ENCODE assay signal across 8 mouse cellular contexts in the genomic region with DNA sequence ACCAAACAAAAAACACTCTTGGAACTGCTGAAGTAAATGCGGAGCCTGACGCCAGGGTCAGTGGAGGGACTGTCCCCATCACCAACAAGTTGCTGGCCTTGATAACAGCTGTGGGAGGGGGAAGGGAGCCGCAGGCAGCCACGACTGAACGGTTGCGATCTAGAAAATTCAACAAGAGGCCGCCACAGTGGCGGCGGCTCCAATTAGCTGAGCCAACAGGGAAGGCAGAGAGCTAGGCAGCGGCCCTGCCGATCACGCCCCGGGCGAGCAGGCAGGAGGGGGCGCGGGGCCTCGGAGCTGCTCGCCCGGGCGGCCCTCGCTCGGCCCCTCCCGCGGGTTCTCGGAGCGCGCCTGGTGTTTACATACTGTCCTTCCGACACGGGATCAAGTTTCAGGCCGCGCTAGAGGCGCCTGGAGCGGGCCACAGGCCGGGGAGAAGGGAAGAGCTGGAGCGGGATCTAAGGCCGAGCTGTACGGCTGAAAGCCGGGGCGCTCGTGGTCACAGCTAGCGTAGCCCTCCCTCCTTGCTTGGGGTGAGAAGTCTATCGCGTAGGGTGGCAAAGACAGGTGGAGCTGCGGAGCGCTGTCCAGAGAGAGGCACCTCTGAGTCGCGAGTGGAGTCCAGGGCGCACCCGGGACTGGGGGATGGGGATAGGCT. TPM values are rescaled to one million over a fixed set of nuclear protein-coding genes. Genes with fewer than 3 reads are reported as not detected.
DNase-seq lines count a peak whose midpoint lies in the region; ATAC-seq and TF ChIP-seq lines count a peak whose summit lies in the region.

No protein-coding gene starts in this region.

- peak overlapping the region; percentile 39; the same call in 1 of the 2 replicates for H3K9ac ChIP-seq in midbrain, embryonic 12.5 days (replicated peaks)

- peak overlapping the region; percentile 59 for H3K4me2 ChIP-seq in midbrain, embryonic 12.5 days (replicated peaks)

- H3K4me3 ChIP-seq in heart, embryonic 10.5 days, result peak overlapping the region; percentile 58
- peak overlapping the region; percentile 23 for H3K4me3 ChIP-seq in midbrain, embryonic 12.5 days

- H3K27me3 ChIP-seq in heart, embryonic 10.5 days (ENCODE audit: insufficient read depth, poor library complexity, severe bottlenecking), result peaks cover 98% of the 10 kb centered on the region
- peaks cover 98% of the 10 kb centered on the region for H3K27me3 ChIP-seq in midbrain, embryonic 12.5 days

- DNase-seq in kidney, adult 18-20 months, result peak; percentile 58
- DNase-seq in kidney, adult 11 months, result no peak
- DNase-seq in brain, embryonic 14.5 days (ENCODE audit: low read depth), result peak; percentile 80
- DNase-seq in heart, embryonic 10.5 days (ENCODE audit: low spot score), result peak; percentile 85
- peak; percentile 35 to 69 for DNase-seq in kidney, postnatal 25 days
- DNase-seq in thymus, postnatal 25 days, result peak; percentile 56
- DNase-seq in cerebellum, adult 11-12 months, result no peak

- H3K36me3 ChIP-seq in heart, embryonic 10.5 days, result no peaks in the 10 kb centered on the region
- H3K36me3 ChIP-seq in midbrain, embryonic 12.5 days, result no peaks in the 10 kb centered on the region

- peaks cover 66% of the 10 kb centered on the region for H3K4me1 ChIP-seq in heart, embryonic 10.5 days
- H3K4me1 ChIP-seq in midbrain, embryonic 12.5 days, result peaks cover 45% of the 10 kb centered on the region

- ATAC-seq in midbrain, embryonic 12.5 days (ENCODE audit: low FRiP score, low read depth), result peak; percentile 32

- no peak for TF ChIP-seq POLR2A in brain, embryonic 14.5 days (IDR thresholded peaks at IDR 0.05; ENCODE audit: borderline replicate concordance, extremely low read depth, insufficient read depth, insufficient read length, poor library complexity, severe bottlenecking)

- no peaks in the 10 kb centered on the region for H3K9me3 ChIP-seq in heart, embryonic 10.5 days
- H3K9me3 ChIP-seq in midbrain, embryonic 12.5 days, result no peaks in the 10 kb centered on the region

- peak overlapping the region; percentile 89 for H3K27ac ChIP-seq in heart, embryonic 10.5 days
- peak overlapping the region; percentile 68 for H3K27ac ChIP-seq in midbrain, embryonic 12.5 days (replicated peaks)

- no peak for TF ChIP-seq CTCF in brain, embryonic 14.5 days (IDR thresholded peaks at IDR 0.05; ENCODE audit: borderline replicate concordance, extremely low read depth, insufficient read depth, insufficient read length)

- 1% methylated on average over 47 of the region's 49 CpGs for WGBS in heart, embryonic 10.5 days
- WGBS in midbrain, embryonic 12.5 days, result 6% methylated on average over 48 of the region's 49 CpGs

RNA-seq across cellular contexts. Expression of a gene that starts 26.8 kb away (rescaled TPM):
- polyA plus RNA-seq in brain, embryonic 14.5 days (2012; rRNA removed), result 18.3 and 29.3 TPM in 2 replicates
- 17.5 and 20.8 TPM in 2 replicates for polyA plus RNA-seq in heart, embryonic 10.5 days (2016; fragmentation: Nextera tagmentation; extraction: Ambion mirVana)
- polyA plus RNA-seq in midbrain, embryonic 12.5 days (2016; fragmentation: Nextera tagmentation; extraction: Ambion mirVana), result 26.3 and 31.2 TPM in 2 replicates

Comparison
In these comparisons a context has a peak if more than half of its experiments do, and no peak if none do; other contexts are left out.
1. DNase-seq: peak in kidney, adult 18-20 months (single experiment), brain, embryonic 14.5 days (single experiment), heart, embryonic 10.5 days (single experiment), kidney, postnatal 25 days (2 of 2) and thymus, postnatal 25 days (single experiment); none in kidney, adult 11 months (single experiment) and cerebellum, adult 11-12 months (single experiment).